Mouse (Mus musculus) testis, adult 2 months (tissue): ENCODE measurements around the gene Ak4. TPM values are rescaled to one million over a fixed set of nuclear protein-coding genes. Genes with fewer than 3 reads are reported as not detected.
A peak's percentile ranks its signal among the peaks of the same experiment; 100 is the strongest.

Experiments
- H3K27ac ChIP-seq: fragments of 200-500 bp; 2 replicates; pipeline ENCODE4 v1.5.1; 2012; ENCODE audit warnings: low read depth, low read length; ENCODE audit not compliant: control insufficient read depth, insufficient read depth
- H3K27me3 ChIP-seq: fragments of 200-500 bp; 2 replicates; pipeline ENCODE4 v1.6.1; 2012; ENCODE audit warnings: mild to moderate bottlenecking, low read length, moderate library complexity; ENCODE audit not compliant: control insufficient read depth, insufficient read depth
- H3K36me3 ChIP-seq: fragments of 200-500 bp; 2 replicates; pipeline ENCODE4 v1.6.1; 2012; ENCODE audit warnings: mild to moderate bottlenecking, low read length; ENCODE audit not compliant: control insufficient read depth, insufficient read depth
- H3K4me1 ChIP-seq: fragments of 200-500 bp; 2 replicates; pipeline ENCODE4 v1.6.1; 2012; ENCODE audit warnings: low read length; ENCODE audit not compliant: control insufficient read depth, insufficient read depth
- H3K4me3 ChIP-seq: fragments of 200-500 bp; 2 replicates; pipeline ENCODE4 v1.5.1; 2012; ENCODE audit warnings: low read depth, mild to moderate bottlenecking, low read length, moderate library complexity, mixed read lengths; ENCODE audit not compliant: control insufficient read depth
- CTCF ChIP-seq: fragments of 200-500 bp; IDR thresholded peaks from 2 replicates; pipeline ENCODE4 v1.5.1; 2012; ENCODE audit warnings: low read depth, mild to moderate bottlenecking, inconsistent platforms, low read length, moderate library complexity; ENCODE audit not compliant: control insufficient read depth, insufficient read depth, insufficient replicate concordance
- POLR2A ChIP-seq: fragments of 200-500 bp; IDR thresholded peaks from 2 replicates; pipeline ENCODE4 v1.6.1; 2012; ENCODE audit warnings: low read depth, mild to moderate bottlenecking, inconsistent platforms, low read length, moderate library complexity; ENCODE audit not compliant: control insufficient read depth
- polyA plus RNA-seq: library from polyadenylated mRNA; depleted of rRNA; stranded (reverse); fragments of >200 nt; gene quantifications from 2 replicates; pipeline ENCODE4 v1.2.3, GENCODE M21; 2012

Ak4 gene
- polyA plus RNA-seq, 1 experiment: 4.2 TPM

GRCm38 (mm10) chr4:101424495-101424894 lies 5.4 kb downstream of the Ak4 start:
- Histone ChIP-seq H3K4me3 (no peak overlapping the region), H3K27ac (no peak overlapping the region), H3K4me1 (peaks cover 4% of the 10 kb centered on the region), H3K27me3 (no peaks in the 10 kb centered on the region), H3K36me3 (no peaks in the 10 kb centered on the region)
- TF ChIP-seq POLR2A (no peak), CTCF (no peak)

GRCm38 (mm10) chr4:101425119-101425518 lies 6.0 kb downstream of the Ak4 start:
- TF ChIP-seq CTCF (no peak), POLR2A (no peak)
- H3K27ac ChIP-seq: no peak overlapping the region
- H3K4me3 ChIP-seq: no peak overlapping the region
- H3K4me1 ChIP-seq: peaks cover 1% of the 10 kb centered on the region
- H3K27me3 ChIP-seq: no peaks in the 10 kb centered on the region
- no peaks in the 10 kb centered on the region for H3K36me3 ChIP-seq

- H3K27me3 ChIP-seq: no peaks in the 10 kb centered on the region
- H3K36me3 ChIP-seq: no peaks in the 10 kb centered on the region
- no peak overlapping the region for H3K27ac ChIP-seq
- TF ChIP-seq POLR2A (no peak), CTCF (no peak)
- H3K4me3 ChIP-seq: no peak overlapping the region
- H3K4me1 ChIP-seq: no peaks in the 10 kb centered on the region
These were observed 6.6 kb downstream of the Ak4 start for GRCm38 (mm10) chr4:101425666-101426065.

GRCm38 (mm10) chr4:101426566-101426965 lies 7.5 kb downstream of the Ak4 start:
- Histone ChIP-seq H3K27me3 (no peaks in the 10 kb centered on the region), H3K4me3 (no peak overlapping the region), H3K4me1 (no peaks in the 10 kb centered on the region), H3K36me3 (no peaks in the 10 kb centered on the region), H3K27ac (no peak overlapping the region)
- no peak for TF ChIP-seq CTCF

- no peak for TF ChIP-seq POLR2A
- TF ChIP-seq CTCF: no peak
- no peaks in the 10 kb centered on the region for H3K36me3 ChIP-seq
- H3K27ac ChIP-seq: no peak overlapping the region
- no peaks in the 10 kb centered on the region for H3K4me1 ChIP-seq
- no peak overlapping the region for H3K4me3 ChIP-seq
- H3K27me3 ChIP-seq: no peaks in the 10 kb centered on the region
These were observed 9.0 kb downstream of the Ak4 start for GRCm38 (mm10) chr4:101427886-101428680.

GRCm38 (mm10) chr4:101429073-101429472 lies 10.0 kb downstream of the Ak4 start:
- no peak overlapping the region for H3K4me3 ChIP-seq
- no peak overlapping the region for H3K27ac ChIP-seq
- H3K4me1 ChIP-seq: no peaks in the 10 kb centered on the region
- H3K27me3 ChIP-seq: no peaks in the 10 kb centered on the region
- TF ChIP-seq CTCF (no peak), POLR2A (no peak)
- no peaks in the 10 kb centered on the region for H3K36me3 ChIP-seq

- no peaks in the 10 kb centered on the region for H3K4me1 ChIP-seq
- no peak overlapping the region for H3K27ac ChIP-seq
- no peaks in the 10 kb centered on the region for H3K36me3 ChIP-seq
- H3K27me3 ChIP-seq: no peaks in the 10 kb centered on the region
- H3K4me3 ChIP-seq: peak overlapping the region; percentile 56; the same call in 1 of the 2 replicates
- TF ChIP-seq POLR2A: no peak
- TF ChIP-seq CTCF: no peak
These were observed 10.9 kb downstream of the Ak4 start for GRCm38 (mm10) chr4:101430000-101430399.

GRCm38 (mm10) chr4:101436761-101437512 lies 17.9 kb downstream of the Ak4 start:
- H3K27ac ChIP-seq: no peak overlapping the region
- H3K36me3 ChIP-seq: no peaks in the 10 kb centered on the region
- TF ChIP-seq POLR2A: no peak
- no peak for TF ChIP-seq CTCF
- H3K4me3 ChIP-seq: no peak overlapping the region
- no peaks in the 10 kb centered on the region for H3K27me3 ChIP-seq
- H3K4me1 ChIP-seq: no peaks in the 10 kb centered on the region; the same call in 1 of the 2 replicates
